Mouse (Mus musculus) intestine, postnatal 0 days (tissue): ENCODE data around the gene Vhl. TPM values are rescaled to one million over a fixed set of nuclear protein-coding genes. Genes with fewer than 3 reads are reported as not detected.

Source experiments
- ATAC-seq: fragments of 200-750 bp; cut with Nextera tagmentation; 2 replicates; pipeline ENCODE4 v1.8.0; 2017; ENCODE audit warnings: mild to moderate bottlenecking, moderate TSS enrichment, moderate library complexity
- H3K27ac ChIP-seq: fragments of 300-500 bp; sonication (generic); 2 replicates; pipeline ENCODE4 v1.5.1; 2014; ENCODE audit warnings: mild to moderate bottlenecking, low read depth, low read length, moderate library complexity
- H3K27me3 ChIP-seq: fragments of 300-500 bp; sonication (generic); replicated peaks from 2 replicates; pipeline ENCODE4 v1.6.1; 2014; ENCODE audit warnings: low read length, mixed read lengths; ENCODE audit not compliant: control insufficient read depth, insufficient read depth
- H3K36me3 ChIP-seq: fragments of 300-500 bp; sonication (generic); 2 replicates; pipeline ENCODE4 v1.6.1; 2014; ENCODE audit warnings: mild to moderate bottlenecking, moderate library complexity; ENCODE audit not compliant: control insufficient read depth, insufficient read depth
- H3K4me1 ChIP-seq: fragments of 300-500 bp; sonication (generic); replicated peaks from 2 replicates; pipeline ENCODE4 v1.6.1; 2014; ENCODE audit warnings: antibody characterized with exemption, low read length, mixed read lengths; ENCODE audit not compliant: control insufficient read depth, insufficient read depth
- H3K4me2 ChIP-seq: fragments of 300-500 bp; sonication (generic); replicated peaks from 2 replicates; pipeline ENCODE4 v1.6.1; 2014; ENCODE audit warnings: low read depth, mild to moderate bottlenecking, moderate library complexity
- H3K4me3 ChIP-seq: fragments of 300-500 bp; sonication (generic); 2 replicates; pipeline ENCODE4 v1.5.1; 2014; ENCODE audit warnings: low read depth, low read length
- H3K9ac ChIP-seq: fragments of 300-500 bp; sonication (generic); 2 replicates; pipeline ENCODE4 v1.6.1; 2014; ENCODE audit warnings: mild to moderate bottlenecking, low read depth, low read length
- H3K9me3 ChIP-seq: fragments of 300-500 bp; sonication (generic); 2 replicates; pipeline ENCODE4 v1.6.1; 2016; ENCODE audit warnings: mixed run types; ENCODE audit not compliant: control insufficient read depth
- CTCF ChIP-seq: sonication (generic); IDR thresholded peaks from 2 replicates; pipeline ENCODE4 v1.5.1; 2016; ENCODE audit warnings: low read depth, mild to moderate bottlenecking, control low read depth, antibody characterized with exemption, moderate library complexity
- WGBS: fragments of 180-500 bp; shearing (Covaris S2); extraction: QIAGEN DNeasy Blood & Tissue Kit; methylation state at CpG from one replicate; pipeline ENCODE4 v1.1.7; 2014; 5-methylcytosine and 5-hydroxymethylcytosine counted together
- polyA plus RNA-seq: library from polyadenylated mRNA; unstranded; fragments of >200 nt; fragmentation: Nextera tagmentation; extraction: Ambion mirVana; gene quantifications from 2 replicates; pipeline ENCODE4 v1.2.1, GENCODE M21; 2015

The Vhl gene
- polyA plus RNA-seq, 1 experiment from 2014 or later, result 20.6 TPM

- H3K9ac ChIP-seq, result no peak overlapping the region
- no peaks in the 10 kb centered on the region for H3K4me1 ChIP-seq
- TF ChIP-seq CTCF, result no peak
- ATAC-seq, result no peak
- no peak overlapping the region for H3K4me3 ChIP-seq
- H3K27ac ChIP-seq, result no peak overlapping the region
- no peaks in the 10 kb centered on the region for H3K27me3 ChIP-seq
- no peaks in the 10 kb centered on the region for H3K9me3 ChIP-seq
- H3K4me2 ChIP-seq, result no peak overlapping the region
- peaks cover 18% of the 10 kb centered on the region; the same call in 1 of the 2 replicates for H3K36me3 ChIP-seq
- WGBS, result 82% methylated on average over 14 of the region's 14 CpGs
Measured at GRCm38 (mm10) chr6:113678246-113679012, 54.7 kb downstream of the Vhl start.

GRCm38 (mm10) chr6:113679993-113680566 lies 56.3 kb downstream of the Vhl start:
- Histone ChIP-seq H3K9me3 (no peaks in the 10 kb centered on the region), H3K27ac (no peak overlapping the region)
- 84% methylated on average over 9 of the region's 9 CpGs for WGBS

More at GRCm38 (mm10) chr6:113679993-113680566, 56.3 kb downstream of the Vhl start:
- peaks cover 11% of the 10 kb centered on the region; the same call in 1 of the 2 replicates for H3K36me3 ChIP-seq
- no peak overlapping the region for H3K9ac ChIP-seq
- H3K4me1 ChIP-seq, result no peaks in the 10 kb centered on the region
- no peak for ATAC-seq
- no peak overlapping the region for H3K4me2 ChIP-seq
- no peak for TF ChIP-seq CTCF
- H3K4me3 ChIP-seq, result no peak overlapping the region
- no peaks in the 10 kb centered on the region for H3K27me3 ChIP-seq

Other genes starting within 250 kb of the Vhl start
- 19.7 and 23.5 TPM in 2 replicates for gene Tada3, start 246.1 kb upstream of the Vhl start, polyA plus RNA-seq
- 409 and 418 TPM in 2 replicates for gene Arpc4, start 245.8 kb upstream of the Vhl start, polyA plus RNA-seq
- gene Ttll3, start 234.7 kb upstream of the Vhl start, polyA plus RNA-seq, result 1.4 and 1.6 TPM in 2 replicates
- 21.5 and 23.9 TPM in 2 replicates for gene Rpusd3, start 204.6 kb upstream of the Vhl start, polyA plus RNA-seq
- 231 and 259 TPM in 2 replicates for gene Cidec, start 188.2 kb upstream of the Vhl start, polyA plus RNA-seq
- 44.9 and 48.8 TPM in 2 replicates for gene Jagn1, start 181.4 kb upstream of the Vhl start, polyA plus RNA-seq
- 2.2 and 2.3 TPM in 2 replicates for gene Il17re, start 165.5 kb upstream of the Vhl start, polyA plus RNA-seq
- gene Il17rc, start 152.5 kb upstream of the Vhl start, polyA plus RNA-seq, result 16.5 and 17.4 TPM in 2 replicates
- 8.5 and 9.7 TPM in 2 replicates for gene Creld1, start 140.7 kb upstream of the Vhl start, polyA plus RNA-seq
- gene Prrt3, start 122.0 kb upstream of the Vhl start, polyA plus RNA-seq, result 0.47 and 0.52 TPM in 2 replicates
- 77.2 and 77.9 TPM in 2 replicates for gene Emc3, start 92.3 kb upstream of the Vhl start, polyA plus RNA-seq
- 1.4 and 1.7 TPM in 2 replicates for gene Fancd2, start 92.3 kb upstream of the Vhl start, polyA plus RNA-seq
- gene Fancd2os, start 23.2 kb upstream of the Vhl start, polyA plus RNA-seq, result 0.33 TPM in 1 of 2 replicates, not detected in the other
- 185 and 187 TPM in 2 replicates for gene Brk1, start 19.2 kb upstream of the Vhl start, polyA plus RNA-seq
- 21.2 and 26.1 TPM in 2 replicates for gene Irak2, start 14.5 kb downstream of the Vhl start, polyA plus RNA-seq
- 1.1 and 1.5 TPM in 2 replicates for gene Tatdn2, start 73.1 kb downstream of the Vhl start, polyA plus RNA-seq
- 139 and 148 TPM in 2 replicates for gene Ghrl, start 95.9 kb downstream of the Vhl start, polyA plus RNA-seq
- gene Sec13, start 116.8 kb downstream of the Vhl start, polyA plus RNA-seq, result 362 and 381 TPM in 2 replicates